Mouse (Mus musculus): ENCODE measurements around the gene Plbd1. TPM values are rescaled to one million over a fixed set of nuclear protein-coding genes. Genes with fewer than 3 reads are reported as not detected.

Gene Plbd1
- total RNA-seq, 2 experiments from 2014 or later: 44.2 to 49.7 TPM

DNA sequence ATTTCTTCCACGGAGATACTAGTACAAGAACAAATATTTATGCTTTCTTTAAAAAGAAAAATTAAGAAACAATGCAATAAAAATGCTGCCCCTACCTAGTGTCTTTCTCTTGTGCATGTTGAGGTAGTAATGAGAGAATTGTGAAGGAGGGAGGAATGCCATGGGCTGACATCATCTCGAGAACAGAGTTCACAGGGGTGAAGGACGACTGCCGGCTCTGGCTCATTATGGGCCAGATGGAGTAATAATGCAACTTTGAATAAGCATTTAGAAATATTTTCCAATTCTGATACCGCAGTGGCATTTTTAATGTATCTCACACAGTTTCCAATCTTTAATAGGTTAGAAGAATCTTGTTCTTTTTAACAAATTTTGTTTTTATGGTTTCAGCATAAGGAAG is 95.7 kb downstream of the Plbd1 start:
- ATAC-seq (replicated peaks; ENCODE audit: low FRiP score, poor library complexity, severe bottlenecking): no peak

Other genes starting within 250 kb of the Plbd1 start
- gene E330021D16Rik, start 246.4 kb downstream of the Plbd1 start, total RNA-seq (2015; ENCODE audit: low replicate concordance): not detected in 2 replicates
- gene E330021D16Rik, start 246.4 kb downstream of the Plbd1 start, total RNA-seq (2017; ENCODE audit: low replicate concordance): not detected in 2 replicates
- gene Atf7ip, start 155.8 kb downstream of the Plbd1 start, total RNA-seq (2015; ENCODE audit: low replicate concordance): 153 and 185 TPM in 2 replicates
- gene Atf7ip, start 155.8 kb downstream of the Plbd1 start, total RNA-seq (2017; ENCODE audit: low replicate concordance): 205 and 233 TPM in 2 replicates
- gene Gucy2c, start 119.8 kb upstream of the Plbd1 start, total RNA-seq (2015; ENCODE audit: low replicate concordance): not detected in 2 replicates
- gene Gucy2c, start 119.8 kb upstream of the Plbd1 start, total RNA-seq (2017; ENCODE audit: low replicate concordance): not detected in 2 replicates
- 12.3 and 17.7 TPM in 2 replicates for gene Hist4h4, start 142.5 kb upstream of the Plbd1 start, total RNA-seq (2015; ENCODE audit: low replicate concordance)
- 29.4 and 32.5 TPM in 2 replicates for gene Hist4h4, start 142.5 kb upstream of the Plbd1 start, total RNA-seq (2017; ENCODE audit: low replicate concordance)
- 20.9 and 21.9 TPM in 2 replicates for gene H2afj, start 146.3 kb upstream of the Plbd1 start, total RNA-seq (2015; ENCODE audit: low replicate concordance)
- gene H2afj, start 146.3 kb upstream of the Plbd1 start, total RNA-seq (2017; ENCODE audit: low replicate concordance): 26.2 and 40.1 TPM in 2 replicates
- 0.38 TPM in 1 of 2 replicates, not detected in the other for gene BC049715, start 165.7 kb upstream of the Plbd1 start, total RNA-seq (2015; ENCODE audit: low replicate concordance)
- 0.34 and 5.3 TPM in 2 replicates for gene BC049715, start 165.7 kb upstream of the Plbd1 start, total RNA-seq (2017; ENCODE audit: low replicate concordance)
- gene Wbp11, start 166.3 kb upstream of the Plbd1 start, total RNA-seq (2015; ENCODE audit: low replicate concordance): 34.2 and 38.2 TPM in 2 replicates
- gene Wbp11, start 166.3 kb upstream of the Plbd1 start, total RNA-seq (2017; ENCODE audit: low replicate concordance): 25.8 and 55.0 TPM in 2 replicates
- 1.9 TPM in 1 of 2 replicates, not detected in the other for gene Smco3, start 173.5 kb upstream of the Plbd1 start, total RNA-seq (2015; ENCODE audit: low replicate concordance)
- gene Smco3, start 173.5 kb upstream of the Plbd1 start, total RNA-seq (2017; ENCODE audit: low replicate concordance): 2.1 TPM in 1 of 2 replicates, not detected in the other
- gene Art4, start 195.8 kb upstream of the Plbd1 start, total RNA-seq (2015; ENCODE audit: low replicate concordance): 197 and 198 TPM in 2 replicates
- gene Art4, start 195.8 kb upstream of the Plbd1 start, total RNA-seq (2017; ENCODE audit: low replicate concordance): 348 and 388 TPM in 2 replicates
- 1.9 TPM in 1 of 2 replicates, not detected in the other for gene Mgp, start 213.9 kb upstream of the Plbd1 start, total RNA-seq (2015; ENCODE audit: low replicate concordance)
- gene Mgp, start 213.9 kb upstream of the Plbd1 start, total RNA-seq (2017; ENCODE audit: low replicate concordance): 1.9 TPM in 1 of 2 replicates, not detected in the other